Mouse (Mus musculus) large intestine, adult 2 months (tissue): ENCODE measurements around the gene Ruvbl2. TPM values are rescaled to one million over a fixed set of nuclear protein-coding genes. Genes with fewer than 3 reads are reported as not detected.
A peak's percentile ranks its signal among the peaks of the same experiment; 100 is the strongest.
"Not testable (repeated sequence)": the region's sequence is repeated elsewhere in the genome, so short reads cannot be mapped to it uniquely, and the experiment has no call there.

Source experiments
- DNase-seq: peaks from one replicate; pipeline ENCODE4 v3.0.0-alpha.2; 2012; ENCODE audit warnings: low read depth, low spot score
- WGBS: fragments of 180-500 bp; shearing (Covaris S2); methylation state at CpG from one replicate; pipeline ENCODE4 v1.1.7; 2018; 5-methylcytosine and 5-hydroxymethylcytosine counted together
- polyA plus RNA-seq: library from polyadenylated mRNA; depleted of rRNA; stranded (reverse); fragments of >200 nt; gene quantifications from 2 replicates; pipeline ENCODE4 v1.2.3, GENCODE M21; 2012; rRNA removed

The Ruvbl2 gene
- polyA plus RNA-seq: 70.5 and 70.6 TPM in 2 replicates

DNA sequence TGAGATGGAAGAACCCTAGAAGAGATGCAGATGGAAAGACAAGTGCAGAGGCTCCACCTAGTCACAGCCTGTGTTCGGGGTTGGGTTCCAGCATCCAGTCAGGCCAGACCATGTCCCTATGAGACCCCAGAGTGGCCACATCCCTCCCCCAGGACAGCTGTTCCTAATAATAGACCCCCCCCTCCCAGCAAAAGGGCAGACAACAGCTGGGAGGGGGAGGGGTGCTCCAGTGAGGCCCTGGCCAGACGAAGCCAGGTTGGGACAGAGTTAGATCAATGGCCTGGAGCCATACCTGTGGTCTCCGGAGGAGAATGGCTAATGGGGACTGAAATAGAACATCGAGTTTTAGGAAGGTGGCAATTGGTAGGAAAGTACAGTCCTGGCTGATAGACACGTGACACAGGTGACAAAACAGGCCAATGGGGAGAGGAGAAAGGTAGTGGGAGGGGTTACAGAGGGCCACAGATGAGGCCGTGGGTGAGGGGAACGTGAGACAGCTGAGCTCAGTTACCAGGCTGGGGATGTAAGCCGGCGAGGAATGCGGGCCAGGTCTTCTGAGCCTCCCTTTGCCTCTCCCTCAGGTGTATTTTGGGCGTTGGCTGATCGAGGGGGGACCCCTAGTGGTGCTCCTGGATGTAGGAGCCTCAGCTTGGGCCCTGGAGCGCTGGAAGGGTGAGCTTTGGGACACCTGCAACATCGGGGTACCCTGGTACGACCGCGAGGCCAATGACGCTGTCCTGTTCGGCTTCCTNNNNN, at the start of gene Ruvbl2:
Gene Ruvbl2 (minus strand): TSS at position 576 of the 756 bp plus-strand sequence.
- no peak for DNase-seq
- WGBS: 33% methylated on average over 19 of the region's 19 CpGs

DNA sequence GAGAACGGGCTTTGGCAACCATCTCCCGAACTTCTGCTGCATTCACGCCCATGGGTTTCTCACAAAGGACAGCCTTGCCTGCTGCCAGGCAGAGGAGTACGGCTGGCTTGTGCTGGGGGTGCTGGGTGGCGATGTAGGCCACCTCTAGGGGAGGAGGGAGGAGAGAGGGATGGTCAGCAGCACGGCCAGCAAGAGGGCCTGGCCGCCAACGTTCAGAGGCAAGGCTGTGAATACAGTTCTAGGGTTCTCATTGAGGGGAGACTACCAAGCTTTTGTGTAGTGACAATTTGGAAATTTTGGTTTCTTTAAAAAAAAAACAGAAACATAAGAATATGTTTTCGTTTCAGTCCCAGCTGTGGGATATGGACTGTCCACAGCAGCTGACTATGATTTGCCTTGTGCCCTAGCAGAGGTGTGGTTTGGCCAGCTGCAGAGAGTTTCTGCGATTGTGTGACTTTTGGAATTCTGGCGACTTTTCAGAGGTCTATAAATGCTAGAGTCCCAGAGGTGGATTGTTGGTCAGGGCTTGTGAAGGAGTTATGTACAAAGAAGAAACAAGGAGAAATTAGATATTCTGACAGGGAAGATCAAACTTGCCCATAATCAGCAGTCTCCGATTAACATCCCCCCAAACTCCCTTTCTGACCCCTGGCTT, 49.0 kb upstream of the Ruvbl2 start, which contains the start of gene Gm45808:
Gene Gm45808 (minus strand): TSS at position 51 of the 655 bp plus-strand sequence.
- WGBS: 75% methylated on average over 12 of the region's 12 CpGs

DNA sequence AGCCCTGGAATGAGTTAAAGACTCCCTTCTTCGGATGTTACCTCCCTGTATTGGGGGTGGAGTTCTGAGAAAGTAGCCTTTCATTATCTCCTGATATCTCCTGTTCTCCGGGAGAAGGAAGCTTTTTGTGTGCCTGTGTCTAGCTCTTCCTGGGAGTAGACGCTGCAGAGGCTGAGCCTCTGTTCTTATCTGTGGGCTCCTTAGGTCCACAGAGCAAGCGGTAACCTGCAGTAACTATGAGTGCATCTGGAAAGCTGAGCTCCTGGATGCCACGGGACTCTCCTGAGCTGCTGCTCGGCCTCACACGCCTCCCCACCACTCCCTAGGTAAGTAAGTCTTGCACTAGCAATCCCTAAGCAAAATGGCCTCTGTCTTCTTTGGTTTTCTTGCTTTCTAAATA, 48.3 kb upstream of the Ruvbl2 start:
- WGBS: 71% methylated on average over 7 of the region's 7 CpGs
- no peak for DNase-seq

More for the DNA sequence above, 49.0 kb upstream of the Ruvbl2 start, which contains the start of gene Gm45808:
- DNase-seq: no peak

- not testable (repeated sequence) for DNase-seq
- WGBS: 89% methylated on average over 5 of the region's 5 CpGs
These were observed 47.1 kb upstream of the Ruvbl2 start for GRCm38 (mm10) chr7:45484985-45485384.

DNA sequence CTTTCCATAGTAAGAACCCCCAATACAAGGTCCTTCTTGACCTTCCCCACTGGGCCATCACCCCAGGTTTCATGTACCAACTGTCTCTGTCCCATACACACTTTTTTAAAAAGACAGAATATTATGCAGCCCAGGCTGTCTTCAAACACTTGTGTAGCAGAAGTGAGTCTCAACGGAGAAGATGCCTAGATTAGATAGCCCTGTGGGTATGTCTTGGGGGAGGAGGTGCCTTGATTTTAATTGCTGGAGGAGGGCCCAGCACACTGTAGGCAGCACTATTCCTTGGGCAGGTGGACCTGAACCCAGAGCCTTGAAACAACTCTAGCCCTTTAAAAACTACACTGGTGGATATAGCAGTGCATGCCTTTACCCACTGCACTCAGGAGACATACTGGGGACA, 44.3 kb upstream of the Ruvbl2 start:
- DNase-seq: no peak
- WGBS: 90% methylated on average over 1 of the region's 1 CpGs

DNA sequence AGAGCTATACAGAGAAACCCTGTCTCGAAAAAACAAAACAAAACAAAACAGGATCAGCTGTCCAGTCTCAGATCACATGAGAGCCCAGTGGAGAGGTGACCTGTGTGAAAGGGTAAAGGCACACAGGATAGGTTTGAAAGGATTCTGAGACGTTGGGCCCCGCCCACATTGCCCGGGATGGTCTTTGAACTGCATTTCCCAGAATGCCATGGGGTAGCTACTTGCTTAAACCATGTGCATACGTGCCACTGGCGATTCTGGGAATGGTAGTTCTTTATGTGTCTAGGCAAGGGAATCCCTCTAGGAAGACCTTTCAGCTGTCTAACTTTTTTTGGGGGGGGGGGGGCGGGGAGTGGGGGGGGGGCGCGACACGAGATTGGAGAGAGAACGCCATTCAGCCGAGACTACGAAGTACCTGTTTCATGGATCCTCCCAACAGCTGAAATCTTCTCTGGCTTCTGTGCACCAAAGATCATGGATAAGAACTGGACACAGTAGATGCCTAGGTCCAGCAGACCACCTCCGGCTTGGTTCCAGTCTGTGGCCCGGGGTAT, 43.6 kb upstream of the Ruvbl2 start, which contains the start of gene Tulp2:
Gene Tulp2 (plus strand): TSS at position 504 of the 554 bp plus-strand sequence.
- DNase-seq: no peak
- 54% methylated on average over 15 of the region's 15 CpGs for WGBS

DNA sequence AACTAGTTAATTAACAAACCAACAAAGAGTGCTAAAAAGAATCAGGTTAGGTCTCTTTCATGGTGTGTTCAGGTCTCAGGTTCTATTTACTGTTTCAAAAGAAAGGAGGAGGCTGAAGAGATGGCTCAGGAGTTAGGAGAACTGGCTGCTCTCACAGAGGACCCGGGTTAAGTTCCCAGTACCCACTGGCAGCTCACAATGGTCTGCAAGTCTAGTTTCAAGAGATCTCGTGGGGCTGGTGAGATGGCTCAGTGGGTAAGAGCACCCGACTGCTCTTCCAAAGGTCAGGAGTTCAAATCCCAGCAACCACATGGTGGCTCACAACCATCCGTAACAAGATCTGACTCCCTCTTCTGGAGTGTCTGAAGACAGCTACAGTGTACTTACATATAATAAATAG, 42.4 kb upstream of the Ruvbl2 start:
- 74% methylated on average over 4 of the region's 4 CpGs for WGBS
- not testable (repeated sequence) for DNase-seq

DNA sequence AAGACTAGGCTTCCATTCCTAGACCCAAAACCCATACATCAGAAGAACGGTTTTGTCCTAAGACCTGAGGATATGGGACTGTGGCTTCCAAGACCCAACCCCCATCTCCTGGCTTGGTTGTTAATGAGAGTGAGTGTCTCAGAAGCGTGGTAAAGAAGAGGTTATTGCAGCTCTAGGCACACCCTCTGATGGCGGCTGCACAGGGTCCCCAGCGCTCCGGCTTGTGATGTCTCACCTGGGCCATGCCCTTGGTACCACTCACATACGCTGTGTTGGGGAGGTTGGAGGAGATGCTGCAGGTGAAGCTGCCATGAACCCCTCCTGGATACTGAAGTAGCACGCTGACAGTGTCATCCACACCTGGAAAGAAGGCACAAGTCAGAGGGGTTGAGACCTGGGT, 40.9 kb upstream of the Ruvbl2 start:
- 94% methylated on average over 7 of the region's 7 CpGs for WGBS
- DNase-seq: no peak

DNA sequence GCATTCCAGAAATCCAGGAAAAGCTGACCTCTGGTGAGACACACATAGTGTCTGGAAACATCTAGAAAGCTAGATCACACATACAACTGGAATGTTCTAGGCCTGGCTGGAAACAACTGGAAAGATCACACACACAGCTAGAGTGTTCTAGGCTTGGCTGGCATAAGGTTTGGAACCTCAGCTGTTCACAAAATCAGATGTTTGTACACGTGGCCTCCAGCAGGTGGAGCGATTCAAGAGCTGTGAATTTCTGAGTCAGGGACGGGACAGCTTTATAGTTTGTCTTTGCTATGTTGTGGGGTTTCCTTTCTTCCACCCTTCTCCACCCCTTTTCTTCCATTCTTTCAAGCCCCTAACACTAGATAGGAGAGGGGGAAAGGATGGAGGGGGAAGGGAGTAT, 39.1 kb upstream of the Ruvbl2 start:
- DNase-seq: no peak

GRCm38 (mm10) chr7:45476453-45476852, 38.6 kb upstream of the Ruvbl2 start:
- DNase-seq: no peak
- 29% methylated on average over 1 of the region's 1 CpGs for WGBS

More for the DNA sequence above, 39.1 kb upstream of the Ruvbl2 start:
- WGBS: 1% methylated on average over 3 of the region's 3 CpGs

- 54% methylated on average over 16 of the region's 16 CpGs for WGBS
- DNase-seq: no peak
These were observed 37.5 kb upstream of the Ruvbl2 start for GRCm38 (mm10) chr7:45475291-45475969.

GRCm38 (mm10) chr7:45470869-45471268, 33.0 kb upstream of the Ruvbl2 start:
- no peak for DNase-seq
- WGBS: 5% methylated on average over 3 of the region's 3 CpGs

DNA sequence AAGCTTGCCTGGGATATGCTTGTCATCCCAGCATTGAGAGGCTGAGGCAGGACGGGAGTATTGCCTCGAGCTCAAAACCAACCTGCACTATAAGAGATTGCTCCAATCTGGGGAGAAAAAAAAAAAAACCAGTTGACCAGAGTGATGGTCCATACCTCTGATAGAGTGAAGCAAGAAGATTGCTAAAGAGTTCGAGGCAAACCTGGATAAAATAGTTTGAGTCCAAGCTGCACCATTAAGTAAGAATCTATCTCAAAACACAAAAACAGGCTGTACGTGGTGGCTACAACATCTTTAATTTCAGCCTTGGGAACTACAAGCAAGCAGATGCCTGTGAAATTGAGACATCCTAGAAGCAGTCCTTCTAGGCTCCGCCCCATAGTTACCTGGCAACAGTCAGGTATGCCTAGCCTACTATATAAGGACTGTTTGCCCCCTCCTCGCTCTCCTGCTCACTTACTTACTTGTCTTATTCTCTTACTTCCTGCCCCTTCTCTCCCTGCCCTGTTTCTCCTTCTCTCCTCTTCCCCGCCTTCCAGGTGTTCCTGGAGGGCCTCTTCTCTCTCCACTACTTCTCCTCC, 29.3 kb upstream of the Ruvbl2 start:
- DNase-seq: no peak
- 31% methylated on average over 7 of the region's 7 CpGs for WGBS

GRCm38 (mm10) chr7:45466283-45467089, 28.6 kb upstream of the Ruvbl2 start, which contains the start of gene Bax:
Gene Bax, minus strand, starts transcription at chr7:45466898.
- DNase-seq: peak; percentile 73
- WGBS: under 1% methylated on average over 58 of the region's 58 CpGs

DNA sequence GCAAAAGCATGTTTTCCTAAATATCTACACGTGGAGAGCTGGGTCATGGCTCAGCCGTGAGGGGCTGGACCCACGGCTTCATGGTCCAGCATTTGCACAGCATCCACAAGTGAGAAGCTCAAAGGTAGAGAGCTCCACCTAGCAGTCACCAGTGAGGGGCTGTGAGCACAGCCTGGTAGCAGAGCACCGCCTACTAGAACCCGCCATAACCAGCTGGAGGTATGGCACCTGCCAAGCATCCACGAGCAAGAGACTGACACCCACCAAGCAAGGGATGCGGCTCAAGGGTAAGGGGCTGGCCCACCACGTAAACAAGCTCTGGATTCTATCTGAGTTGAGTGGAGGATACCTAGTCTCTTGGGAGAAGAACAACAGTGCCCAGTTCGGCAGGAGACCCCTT, 27.7 kb upstream of the Ruvbl2 start:
- 56% methylated on average over 9 of the region's 9 CpGs for WGBS
- no peak for DNase-seq

GRCm38 (mm10) chr7:45465112-45465511, 27.2 kb upstream of the Ruvbl2 start:
- WGBS: 95% methylated on average over 12 of the region's 12 CpGs
- no peak for DNase-seq

- WGBS: 79% methylated on average over 7 of the region's 7 CpGs
- no peak for DNase-seq
These were observed 26.3 kb upstream of the Ruvbl2 start for GRCm38 (mm10) chr7:45463987-45464778.

DNA sequence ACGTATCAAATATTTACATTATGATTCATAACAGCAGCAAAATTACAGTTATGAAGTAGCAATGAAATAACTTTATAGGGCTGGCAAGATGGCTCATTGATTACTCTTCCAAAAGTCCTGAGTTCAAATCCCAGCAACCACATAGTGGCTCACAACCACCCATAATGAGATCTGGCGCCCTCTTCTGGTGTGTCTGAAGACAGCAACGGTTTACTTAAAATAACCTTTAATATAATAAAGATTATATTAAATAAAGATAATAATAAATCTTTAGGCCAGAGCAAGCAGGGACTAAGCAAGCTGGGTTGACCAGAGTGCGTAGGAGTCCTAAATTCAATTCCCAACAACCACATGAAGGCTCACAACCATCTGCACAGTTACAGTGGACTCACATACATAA, 25.0 kb upstream of the Ruvbl2 start:
- not testable (repeated sequence) for DNase-seq
- 74% methylated on average over 4 of the region's 4 CpGs for WGBS
